Mouse (Mus musculus) mature B cell (primary cell): ENCODE data around the gene Nedd8.

ENCODE experiments used
- in situ Hi-C: fragments of 300-500 bp; cut with MboI; formaldehyde crosslinking; loops from 2 replicates; pipeline ENCODE4 v1.14.3; 2019

Gene Nedd8

DNA sequence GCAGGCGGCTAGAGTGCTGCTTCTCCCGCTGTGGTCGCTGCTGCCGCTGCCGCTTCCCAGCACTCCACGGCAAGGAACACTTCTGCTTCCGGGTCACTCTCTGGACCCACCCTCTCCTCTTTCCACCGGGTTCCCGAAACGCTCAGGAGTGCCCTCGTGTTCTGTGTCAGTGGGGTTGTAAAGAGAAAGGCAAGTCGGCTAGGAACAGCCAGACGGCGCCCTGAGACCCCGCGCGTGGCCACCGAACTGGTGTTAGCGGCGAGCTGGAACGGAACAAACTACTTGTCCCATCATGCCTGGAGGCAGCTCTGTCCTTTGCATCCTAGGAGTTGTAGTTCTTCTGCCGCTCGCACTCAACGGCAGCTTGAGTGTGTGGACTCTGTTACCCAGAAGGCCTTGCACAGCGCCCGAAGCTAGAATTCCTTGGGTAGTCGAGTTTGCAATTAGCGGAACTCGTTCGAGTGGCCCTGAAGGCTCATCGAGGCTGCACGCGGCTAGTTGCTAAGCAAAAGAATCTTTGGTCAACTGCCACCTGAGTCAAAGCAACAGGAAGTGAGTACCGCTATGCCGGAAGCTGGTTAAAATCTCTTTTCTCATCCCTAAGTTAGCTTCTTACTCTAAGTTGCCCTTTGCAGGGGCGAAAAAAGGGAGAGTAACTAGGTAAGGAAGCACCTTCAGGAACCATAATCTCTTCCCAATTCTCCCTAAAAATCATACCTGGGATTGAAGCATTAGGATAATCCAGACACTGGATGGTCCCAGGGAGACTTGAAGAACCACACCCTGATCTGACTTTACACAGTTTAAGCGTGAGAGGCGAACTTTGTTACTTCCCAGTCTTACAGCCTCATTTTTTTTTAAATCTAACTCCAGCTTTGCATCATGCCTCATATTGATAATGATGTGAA, at the start of gene Nedd8, which contains the start of gene Gmpr2:
Gene Nedd8 (minus strand): TSS at position 292 of the 908 bp plus-strand sequence.
Gene Gmpr2 (plus strand): TSS at position 109 of the 908 bp plus-strand sequence.
- in situ Hi-C loops, result no loop called here

DNA sequence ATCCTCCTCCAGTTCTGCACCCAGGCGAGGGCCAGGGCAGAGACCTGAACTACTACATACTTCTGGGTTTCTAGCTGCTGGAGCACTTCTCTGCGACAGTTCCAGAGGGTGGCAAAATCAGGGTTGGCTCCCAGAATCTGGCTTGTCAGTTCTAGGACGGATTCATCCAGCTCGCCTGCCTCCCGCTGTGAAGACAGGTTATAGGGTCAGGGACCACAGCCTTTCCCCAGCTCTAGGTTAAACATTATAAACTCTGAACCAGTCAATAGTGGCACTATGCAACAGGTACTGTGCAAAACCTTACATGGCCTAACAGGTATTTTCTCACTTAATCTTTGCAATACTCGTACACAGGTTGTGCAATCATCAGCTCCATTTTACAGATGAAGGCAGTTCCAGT, 49.2 kb upstream of the Nedd8 start:
- in situ Hi-C loops, result no loop called here

GRCm38 (mm10) chr14:55720666-55721065, 48.7 kb upstream of the Nedd8 start:
- in situ Hi-C loops, result no loop called here

DNA sequence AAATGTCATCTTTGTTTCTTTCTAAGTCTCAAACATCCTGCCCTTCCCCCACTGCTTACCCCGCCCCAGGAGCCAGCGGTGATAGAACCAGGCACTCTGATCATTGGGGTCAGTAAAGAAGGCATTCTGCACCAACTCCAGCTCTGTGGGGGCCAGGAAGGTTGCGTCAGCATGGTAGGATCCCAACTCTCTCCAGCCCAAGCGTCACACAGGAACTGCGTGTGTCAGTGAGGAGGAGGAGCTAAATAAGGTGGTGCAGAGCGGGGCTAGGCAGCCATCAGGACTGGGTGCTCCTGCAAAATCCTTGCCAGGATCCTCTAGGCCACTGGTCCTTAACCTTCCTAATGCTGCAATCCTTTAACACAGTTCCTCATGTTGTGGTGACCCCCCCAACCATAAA, 47.8 kb upstream of the Nedd8 start:
- in situ Hi-C loops, result no loop called here

- in situ Hi-C loops, result no loop called here
Observed at GRCm38 (mm10) chr14:55716884-55717283, 45.0 kb upstream of the Nedd8 start.

DNA sequence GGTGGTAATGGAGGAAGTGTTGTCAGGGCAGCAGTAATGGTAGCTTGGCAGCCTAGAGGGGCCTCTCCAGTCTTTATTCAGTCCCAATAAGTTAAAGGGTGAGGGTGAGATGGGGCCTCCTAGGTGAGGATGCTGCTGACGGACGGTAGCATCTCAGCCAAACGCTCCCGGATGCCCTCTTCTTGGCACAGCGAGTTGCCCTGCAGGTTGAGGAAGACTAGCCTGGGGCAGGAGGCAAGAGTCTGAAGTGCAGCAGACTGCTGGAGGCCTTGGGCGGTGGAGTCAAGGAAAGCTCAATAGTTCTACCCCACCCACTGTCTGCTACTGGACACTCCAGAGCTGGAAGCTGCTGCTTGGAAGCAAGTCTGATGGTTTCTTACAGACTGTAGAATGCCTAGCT, 44.3 kb upstream of the Nedd8 start:
- in situ Hi-C loops, result no loop called here

DNA sequence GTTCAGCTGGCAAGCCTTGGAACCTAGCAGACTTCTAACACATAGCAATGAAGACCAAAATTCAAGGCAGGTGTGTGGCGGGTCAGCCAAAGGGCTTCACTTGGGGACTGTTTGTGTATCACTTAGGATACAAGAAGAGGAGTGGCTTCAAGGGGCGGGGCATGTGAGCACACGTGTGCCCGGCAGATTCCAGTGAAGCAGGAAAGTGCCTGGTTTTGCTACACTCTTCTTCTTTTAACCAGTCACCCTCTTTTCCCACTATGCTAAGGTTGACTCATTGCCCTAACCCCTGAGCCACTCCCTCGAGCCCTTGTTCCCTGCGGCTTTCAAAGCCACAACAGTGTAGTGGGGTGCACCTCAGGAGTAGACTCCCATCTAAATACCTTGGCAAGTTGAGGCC, 43.0 kb upstream of the Nedd8 start:
- in situ Hi-C loops, result no loop called here

DNA sequence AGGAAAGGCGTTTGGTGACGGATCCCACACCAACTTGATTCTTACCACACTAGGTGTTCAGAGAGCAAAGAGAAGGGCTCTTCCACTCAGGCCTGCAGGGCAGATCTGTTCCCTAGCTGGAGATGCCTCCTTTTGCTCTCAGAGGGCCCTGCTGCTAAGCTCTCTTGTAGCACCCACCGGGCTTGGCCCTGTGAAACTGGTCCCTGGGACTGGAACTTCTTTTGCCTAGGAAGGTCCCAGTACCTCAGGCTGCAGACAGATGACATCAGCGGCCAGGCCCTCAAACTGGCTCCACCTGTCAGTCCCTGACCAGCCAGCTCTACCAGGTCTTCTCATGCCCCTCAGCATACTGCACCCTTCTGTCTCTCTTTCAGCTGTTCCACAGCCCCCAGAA, 41.8 kb upstream of the Nedd8 start, which contains the start of gene Tgm1:
Gene Tgm1 (minus strand): TSS at position 198 of the 394 bp plus-strand sequence.
- in situ Hi-C loops, result no loop called here

DNA sequence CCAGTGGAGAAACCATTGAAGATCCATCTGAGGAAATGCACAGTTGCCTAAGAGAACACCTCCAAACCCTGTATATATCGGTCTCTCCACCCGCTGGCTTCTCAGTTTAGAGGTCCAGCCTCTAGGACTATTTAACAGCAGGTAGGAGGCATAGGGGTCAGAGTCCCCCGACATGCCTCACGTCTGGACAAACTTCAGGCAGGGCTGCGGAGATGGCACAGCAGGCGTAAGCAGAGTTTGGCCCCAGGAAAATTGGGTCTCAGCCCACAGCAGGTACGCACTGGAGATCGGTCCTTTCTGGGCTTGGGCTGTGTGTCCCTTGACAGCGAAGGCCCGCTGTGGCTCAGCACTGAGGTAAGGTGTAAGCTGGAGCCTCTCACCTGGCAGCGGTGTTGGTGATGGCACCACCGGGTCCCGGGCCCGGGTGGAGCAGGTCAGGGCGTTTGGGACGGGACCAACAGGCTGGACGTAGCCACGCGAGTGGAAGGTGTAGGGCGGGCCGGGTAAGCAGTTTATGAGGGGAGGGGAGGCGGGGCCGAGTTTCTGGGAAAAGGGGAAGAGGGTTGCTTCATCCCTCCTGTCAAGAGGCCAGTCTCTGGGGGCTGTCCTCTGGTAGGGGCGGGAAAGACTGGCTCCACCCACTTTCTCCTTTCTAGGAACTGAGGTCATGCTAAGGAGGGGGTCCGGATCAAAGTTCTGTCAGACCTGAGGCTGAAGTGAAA, 41.2 kb upstream of the Nedd8 start:
- in situ Hi-C loops, result no loop called here

DNA sequence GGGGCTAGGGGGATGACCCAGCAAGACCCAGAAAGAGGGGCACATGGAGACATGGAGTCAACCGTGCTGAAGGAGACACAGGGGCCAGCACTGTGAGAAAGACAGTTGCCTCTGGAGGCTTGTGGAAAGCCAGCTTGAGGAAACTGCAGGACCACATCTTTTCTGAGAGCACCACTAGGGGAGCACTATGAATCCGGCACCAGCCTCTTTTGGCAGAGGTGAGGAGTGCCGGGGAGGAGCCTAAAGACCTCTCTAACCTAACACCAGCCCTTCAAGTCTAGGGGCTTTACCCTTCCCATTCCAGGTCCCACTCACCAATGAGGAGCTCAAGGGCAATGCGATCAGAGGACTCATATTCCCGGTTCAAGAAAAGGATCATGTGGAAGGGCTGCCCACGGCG, 39.9 kb upstream of the Nedd8 start:
- in situ Hi-C loops, result no loop called here

- in situ Hi-C loops, result no loop called here
Observed at GRCm38 (mm10) chr14:55709509-55709908, 37.6 kb upstream of the Nedd8 start.

- in situ Hi-C loops, result no loop called here
Observed at GRCm38 (mm10) chr14:55707397-55707796, 35.5 kb upstream of the Nedd8 start.

GRCm38 (mm10) chr14:55706051-55706600, 34.2 kb upstream of the Nedd8 start:
- in situ Hi-C loops, result no loop called here

DNA sequence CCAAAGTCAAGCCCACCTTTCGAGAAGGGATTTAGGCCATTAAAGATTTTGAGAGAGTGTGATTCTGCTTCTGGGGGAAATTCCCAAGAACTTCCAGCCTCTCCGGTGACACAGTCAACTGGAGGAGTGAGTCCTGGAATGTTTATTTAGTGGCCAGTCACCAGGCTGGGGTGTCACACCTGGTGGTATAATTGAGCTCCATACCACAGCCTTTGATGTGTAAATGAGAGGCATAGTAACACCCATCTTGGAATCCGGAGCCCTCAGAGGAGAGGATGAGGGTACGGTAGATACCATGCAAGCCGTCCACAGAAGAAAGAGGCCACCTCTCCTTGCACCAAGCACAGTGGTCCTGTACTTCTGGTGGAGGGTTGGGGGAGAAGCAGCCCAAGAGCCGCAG, 30.8 kb upstream of the Nedd8 start:
- in situ Hi-C loops, result no loop called here

GRCm38 (mm10) chr14:55701131-55701530, 29.2 kb upstream of the Nedd8 start:
- in situ Hi-C loops, result no loop called here

GRCm38 (mm10) chr14:55697226-55697625, 25.3 kb upstream of the Nedd8 start:
- in situ Hi-C loops, result no loop called here

DNA sequence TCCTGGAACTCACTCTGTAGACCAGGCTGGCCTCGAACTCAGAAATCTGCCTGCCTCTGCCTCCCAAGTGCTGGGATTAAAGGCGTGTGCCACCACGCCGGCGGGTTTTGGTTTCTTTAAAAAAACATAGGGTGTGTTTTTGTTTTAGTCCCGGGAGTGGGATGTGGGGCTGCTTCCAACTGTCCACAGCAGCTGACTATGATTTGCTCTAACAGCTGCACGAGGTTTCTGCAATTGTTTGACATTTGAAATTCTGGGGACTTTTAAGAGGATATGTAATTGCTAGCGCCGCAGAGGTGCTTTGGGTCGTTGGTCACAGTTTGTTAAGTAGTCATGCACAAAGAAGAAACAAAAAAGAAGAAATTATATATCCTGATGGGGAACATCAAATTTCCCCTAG, 17.5 kb upstream of the Nedd8 start:
- in situ Hi-C loops, result no loop called here

DNA sequence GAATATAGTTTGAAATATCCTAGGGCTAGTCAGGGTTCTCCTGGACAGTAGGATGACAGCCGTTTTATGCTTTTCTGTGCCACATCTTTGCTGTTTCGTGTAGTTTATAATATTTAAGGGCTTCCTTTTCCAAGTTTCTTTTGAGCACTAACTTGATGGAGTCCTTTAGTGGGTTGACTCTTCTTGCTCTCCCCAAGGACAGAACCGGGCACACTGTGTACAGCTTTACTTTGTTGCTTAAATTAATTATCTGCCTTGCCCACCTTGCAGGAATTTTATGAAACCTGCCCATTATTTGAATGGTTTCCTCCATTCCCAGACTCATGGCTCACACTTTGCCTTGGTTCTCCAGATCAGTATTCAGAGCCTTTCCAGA, 10.2 kb upstream of the Nedd8 start:
- in situ Hi-C loops, result loop anchor here (5.0 kb wide), 1 partner anchor 60 kb away; no protein-coding TSS in a partner anchor

DNA sequence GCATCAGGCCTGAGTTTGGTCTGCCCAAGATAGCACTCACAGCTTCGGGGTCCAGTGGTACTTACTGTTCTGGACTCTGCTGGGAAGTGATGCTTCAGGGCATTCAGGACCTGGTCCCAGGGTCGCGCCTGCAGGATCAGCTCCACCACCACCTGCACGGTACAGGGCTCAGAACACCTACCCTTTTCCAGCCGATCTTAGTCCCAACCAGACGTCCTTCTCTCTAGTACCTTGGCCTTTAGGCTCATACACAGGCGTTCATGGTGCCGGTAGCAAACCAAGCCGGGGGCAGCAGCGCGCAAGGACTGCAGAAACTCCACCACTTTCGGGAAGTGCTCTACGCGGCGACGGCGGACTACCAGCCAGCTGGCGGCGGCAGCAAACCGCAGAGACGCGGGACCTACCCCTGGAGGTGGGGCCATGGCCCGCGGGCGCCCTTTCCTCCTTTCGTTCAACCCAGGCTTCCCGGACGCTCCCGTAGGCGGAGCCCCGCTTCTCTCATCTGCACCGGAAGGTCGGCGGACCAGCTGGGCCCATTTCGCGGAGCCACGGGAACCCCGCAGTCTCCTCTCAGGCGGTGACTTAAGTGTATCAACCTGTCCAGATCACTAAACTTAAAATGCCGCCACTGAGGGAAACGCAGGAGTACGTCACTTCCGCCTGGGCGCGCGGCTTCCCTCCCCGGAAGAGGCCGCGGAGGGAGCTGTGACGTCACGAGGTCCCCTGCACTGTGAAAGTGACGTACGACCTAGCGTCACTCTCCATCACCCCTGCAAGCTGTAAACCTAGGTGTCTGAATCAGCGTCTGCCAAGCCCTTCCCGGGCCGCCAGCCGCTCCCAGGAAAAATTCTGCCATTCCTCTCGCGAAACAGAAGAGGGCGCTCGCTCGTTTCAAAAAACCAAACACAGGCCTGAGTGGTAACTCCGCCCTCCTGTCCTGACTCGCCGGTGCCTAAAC, 9.5 kb upstream of the Nedd8 start, which contains the start of gene Tinf2:
Gene Tinf2 (minus strand): TSS at position 661 of the 958 bp plus-strand sequence.
- in situ Hi-C loops, result loop anchor here (5.0 kb wide), 1 partner anchor 61 kb away; no protein-coding TSS in a partner anchor

- in situ Hi-C loops, result no loop called here
Observed at GRCm38 (mm10) chr14:55677615-55678014, 5.7 kb upstream of the Nedd8 start.

DNA sequence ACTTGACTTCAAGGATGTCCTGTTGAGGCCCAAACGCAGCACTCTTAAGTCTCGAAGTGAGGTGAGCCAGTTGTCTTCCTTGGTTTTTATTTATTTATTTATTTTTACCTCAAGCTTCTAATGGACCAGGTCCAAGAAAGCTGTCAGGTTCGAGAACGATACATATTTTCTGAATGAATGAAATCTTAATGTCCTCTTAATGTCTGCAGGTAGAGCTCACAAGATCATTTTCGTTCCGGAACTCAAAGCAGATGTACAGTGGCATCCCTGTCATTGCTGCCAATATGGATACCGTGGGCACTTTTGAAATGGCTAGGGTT, 777 bp upstream of the Nedd8 start:
- in situ Hi-C loops, result no loop called here

GRCm38 (mm10) chr14:55671486-55671832, 465 bp downstream of the Nedd8 start:
- in situ Hi-C loops, result no loop called here
